Mouse (Mus musculus) limb, embryonic 14.5 days (tissue): ENCODE results near the gene Fndc4. TPM values are rescaled to one million over a fixed set of nuclear protein-coding genes. Genes with fewer than 3 reads are reported as not detected.
A peak's percentile ranks its signal among the peaks of the same experiment; 100 is the strongest.

Source experiments
- ATAC-seq: fragments of 200-750 bp; cut with Nextera tagmentation; 2 replicates; pipeline ENCODE4 v1.8.0; 2017; ENCODE audit warnings: low read depth, moderate number of reproducible peaks, moderate TSS enrichment; ENCODE audit not compliant: low FRiP score
- DNase-seq: peaks from one replicate; pipeline ENCODE4 v3.0.0-alpha.2; 2015; ENCODE audit warnings: low spot score
- H3K27ac ChIP-seq: fragments of 300-500 bp; sonication (generic); replicated peaks from 2 replicates; pipeline ENCODE4 v1.5.1; 2014; ENCODE audit warnings: low read depth, mild to moderate bottlenecking, low read length, moderate library complexity, mixed read lengths
- H3K27me3 ChIP-seq: fragments of 300-500 bp; sonication (generic); 2 replicates; pipeline ENCODE4 v1.6.1; 2014; ENCODE audit warnings: low read length, mixed read lengths; ENCODE audit not compliant: control insufficient read depth, insufficient read depth
- H3K36me3 ChIP-seq: fragments of 300-500 bp; sonication (generic); 2 replicates; pipeline ENCODE4 v1.6.1; 2014; ENCODE audit warnings: mild to moderate bottlenecking, low read length, moderate library complexity, mixed read lengths; ENCODE audit not compliant: control insufficient read depth, insufficient read depth
- H3K4me1 ChIP-seq: fragments of 300-500 bp; sonication (generic); 2 replicates; pipeline ENCODE4 v1.6.1; 2014; ENCODE audit warnings: antibody characterized with exemption, low read length, mixed read lengths; ENCODE audit not compliant: control insufficient read depth, insufficient read depth
- H3K4me2 ChIP-seq: fragments of 300-500 bp; sonication (generic); replicated peaks from 2 replicates; pipeline ENCODE4 v1.6.1; 2014; ENCODE audit warnings: low read depth, mild to moderate bottlenecking, low read length, moderate library complexity; ENCODE audit not compliant: severe bottlenecking
- H3K4me3 ChIP-seq: fragments of 300-500 bp; sonication (generic); replicated peaks from 2 replicates; pipeline ENCODE4 v1.5.1; 2014; ENCODE audit warnings: low read length
- H3K9ac ChIP-seq: fragments of 300-500 bp; sonication (generic); 2 replicates; pipeline ENCODE4 v1.6.1; 2014; ENCODE audit warnings: mild to moderate bottlenecking, low read depth, low read length, moderate library complexity; ENCODE audit not compliant: severe bottlenecking
- H3K9me3 ChIP-seq: fragments of 300-500 bp; sonication (generic); 2 replicates; pipeline ENCODE4 v1.6.1; 2016; ENCODE audit warnings: low read length; ENCODE audit not compliant: control insufficient read depth
- POLR2A ChIP-seq: fragments of 200-500 bp; IDR thresholded peaks from 2 replicates; pipeline ENCODE4 v1.8.0; 2012; ENCODE audit warnings: inconsistent platforms, mild to moderate bottlenecking, moderate library complexity, borderline replicate concordance; ENCODE audit not compliant: insufficient read depth, insufficient read length; ENCODE audit errors: extremely low read depth
- WGBS: fragments of 180-500 bp; shearing (Covaris S2); extraction: QIAGEN DNeasy Blood & Tissue Kit; methylation state at CpG from one replicate; pipeline ENCODE4 v1.1.7; 2014; 5-methylcytosine and 5-hydroxymethylcytosine counted together
- polyA plus RNA-seq, 2 experiments: library from polyadenylated mRNA; depleted of rRNA in 1 of 2; stranded (reverse) in 1 of 2; unstranded in 1 of 2; fragments of >200 nt; fragmentation: Nextera tagmentation in 1 of 2; extraction: Ambion mirVana in 1 of 2; gene quantifications; 2 replicates each; pipeline versions ENCODE4 v1.2.1 to v1.2.3; 2012 to 2014

The Fndc4 gene
- polyA plus RNA-seq, 2 experiments = 93.9 to 174 TPM

DNA sequence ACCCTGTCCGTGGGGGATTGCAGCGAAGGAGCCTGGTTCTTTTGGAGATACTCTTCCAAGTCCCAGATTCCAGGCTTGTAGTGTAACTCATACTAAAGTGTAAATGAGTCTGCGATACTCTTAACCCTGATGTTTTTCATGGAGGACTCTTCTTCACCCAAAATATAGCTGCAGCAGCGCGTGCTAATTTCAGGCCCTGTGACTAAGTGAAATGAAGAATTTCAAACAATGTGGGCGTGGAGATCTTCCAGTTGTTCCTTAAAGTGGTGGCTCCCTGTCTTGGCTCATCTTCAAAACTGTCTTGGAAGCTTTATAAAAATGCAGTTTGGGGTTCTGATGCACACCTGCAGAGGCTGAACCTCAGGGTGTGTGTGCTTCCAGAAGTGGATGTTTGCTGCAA is 7.2 kb upstream of the Fndc4 start:
- no peak for TF ChIP-seq POLR2A
- WGBS = 87% methylated on average over 6 of the region's 6 CpGs

DNA sequence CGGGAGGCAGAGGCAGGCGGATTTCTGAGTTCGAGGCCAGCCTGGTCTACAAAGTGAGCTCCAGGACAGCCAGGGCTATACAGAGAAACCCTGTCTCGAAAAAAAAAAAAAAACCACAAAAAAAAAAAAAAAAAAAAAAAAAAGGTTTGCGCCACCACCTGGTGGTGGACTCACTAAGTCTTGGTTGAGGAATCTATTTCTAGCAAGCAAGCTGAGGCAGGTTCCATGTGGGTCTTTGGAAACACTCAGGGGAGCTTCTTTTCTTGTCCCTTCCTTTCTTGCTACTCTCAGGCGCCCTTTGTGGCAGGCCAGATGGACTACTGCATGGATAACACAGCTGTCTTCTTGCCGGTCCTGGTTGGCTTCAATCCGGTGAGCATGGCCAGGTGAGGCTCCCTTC is 6.0 kb upstream of the Fndc4 start:
- no peak for TF ChIP-seq POLR2A
- ATAC-seq (no peak), DNase-seq (no peak)
- Histone ChIP-seq H3K4me1 (no peaks in the 10 kb centered on the region), H3K9me3 (no peaks in the 10 kb centered on the region), H3K36me3 (no peaks in the 10 kb centered on the region), H3K9ac (no peak overlapping the region), H3K27ac (no peak overlapping the region), H3K27me3 (no peaks in the 10 kb centered on the region), H3K4me2 (no peak overlapping the region), H3K4me3 (no peak overlapping the region)
- 75% methylated on average over 8 of the region's 8 CpGs for WGBS

More for the DNA sequence above, 7.2 kb upstream of the Fndc4 start:
- DNase-seq (no peak), ATAC-seq (no peak)
- no peaks in the 10 kb centered on the region for H3K9me3 ChIP-seq
- no peak overlapping the region for H3K27ac ChIP-seq
- H3K36me3 ChIP-seq = no peaks in the 10 kb centered on the region
- no peak overlapping the region for H3K9ac ChIP-seq
- H3K4me1 ChIP-seq = no peaks in the 10 kb centered on the region
- H3K4me2 ChIP-seq = no peak overlapping the region
- no peaks in the 10 kb centered on the region for H3K27me3 ChIP-seq
- H3K4me3 ChIP-seq = no peak overlapping the region

GRCm38 (mm10) chr5:31298486-31298885 is 2.6 kb upstream of the Fndc4 start:
- WGBS = 54% methylated on average over 2 of the region's 2 CpGs
- no peak for TF ChIP-seq POLR2A

DNA sequence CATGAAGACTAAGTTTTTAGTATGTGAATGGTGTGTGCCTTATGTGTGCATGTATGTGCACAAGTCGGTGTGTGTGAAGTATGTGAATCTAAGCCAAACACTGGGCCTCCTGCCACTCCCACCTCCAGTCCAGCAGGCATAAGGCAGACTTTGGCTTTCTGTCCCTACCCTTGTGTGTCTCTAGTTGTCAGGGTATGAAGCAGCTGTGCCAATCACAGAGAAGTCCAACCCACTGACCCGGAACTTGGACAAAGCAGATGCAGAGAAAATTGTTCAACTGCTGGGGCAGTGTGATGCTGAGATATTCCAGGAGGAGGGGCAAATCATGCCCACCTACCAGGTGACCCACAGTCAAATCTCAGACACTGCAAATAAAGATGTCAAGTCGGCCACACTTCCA is 2.1 kb upstream of the Fndc4 start:
- no peaks in the 10 kb centered on the region for H3K27me3 ChIP-seq
- H3K27ac ChIP-seq = no peak overlapping the region
- no peak overlapping the region for H3K4me3 ChIP-seq
- H3K4me1 ChIP-seq = peaks cover 9% of the 10 kb centered on the region
- WGBS = 74% methylated on average over 3 of the region's 3 CpGs
- no peaks in the 10 kb centered on the region for H3K9me3 ChIP-seq
- no peak overlapping the region for H3K9ac ChIP-seq
- ATAC-seq = no peak
- H3K36me3 ChIP-seq = peaks cover 14% of the 10 kb centered on the region
- no peak for TF ChIP-seq POLR2A
- no peak for DNase-seq
- no peak overlapping the region for H3K4me2 ChIP-seq

More at GRCm38 (mm10) chr5:31298486-31298885, 2.6 kb upstream of the Fndc4 start:
- no peak overlapping the region for H3K4me2 ChIP-seq
- no peaks in the 10 kb centered on the region for H3K9me3 ChIP-seq
- peaks cover 9% of the 10 kb centered on the region for H3K36me3 ChIP-seq
- no peak overlapping the region for H3K27ac ChIP-seq
- H3K4me3 ChIP-seq = no peak overlapping the region
- H3K9ac ChIP-seq = no peak overlapping the region
- no peaks in the 10 kb centered on the region for H3K27me3 ChIP-seq
- DNase-seq = no peak
- peaks cover 9% of the 10 kb centered on the region for H3K4me1 ChIP-seq
- no peak for ATAC-seq

- peaks cover 9% of the 10 kb centered on the region for H3K4me1 ChIP-seq
- ATAC-seq (no peak), DNase-seq (no peak)
- H3K27me3 ChIP-seq = no peaks in the 10 kb centered on the region
- H3K9ac ChIP-seq = 0 out of 2 replicates have a peak within 1 kb of the TSS, but pooled peaks have one; percentile 92
- TF ChIP-seq POLR2A = no peak
- WGBS = 80% methylated on average over 13 of the region's 13 CpGs
- peaks cover 19% of the 10 kb centered on the region for H3K36me3 ChIP-seq
- H3K4me2 ChIP-seq = peak within 1 kb of the TSS; percentile 87
- no peaks in the 10 kb centered on the region for H3K9me3 ChIP-seq
- H3K27ac ChIP-seq = no peak within 1 kb of the TSS
- H3K4me3 ChIP-seq = peak within 1 kb of the TSS; percentile 93; the same call in 1 of the 2 replicates
Measured at GRCm38 (mm10) chr5:31297047-31297757, 1.3 kb upstream of the Fndc4 start, which contains the start of gene Gckr. TSS of gene Gckr (plus strand) at chr5:31297443.
